Mouse (Mus musculus) granulocyte monocyte progenitor cell, adult 5-6 weeks (primary cell): ENCODE measurements around the gene Sh3bgrl2. TPM values are rescaled to one million over a fixed set of nuclear protein-coding genes. Genes with fewer than 3 reads are reported as not detected.

Experiments
- ATAC-seq: replicated peaks from 2 replicates; pipeline ENCODE4 v1.8.0; 2016; ENCODE audit warnings: mild to moderate bottlenecking, moderate TSS enrichment, inconsistent platforms; ENCODE audit not compliant: poor library complexity, severe bottlenecking
- total RNA-seq, 2 experiments: library from RNA; stranded (forward) in 1 of 2; stranded (reverse) in 1 of 2; fragments of 200-712, 200-1000 nt in 1 of 2; fragments of >200 nt in 1 of 2; fragmentation: Nextera tagmentation in 1 of 2; gene quantifications; 2 replicates each; pipeline ENCODE4 v1.2.3; 2014 to 2017

The Sh3bgrl2 gene
- total RNA-seq, 2 experiments from 2014 or later = not detected

DNA sequence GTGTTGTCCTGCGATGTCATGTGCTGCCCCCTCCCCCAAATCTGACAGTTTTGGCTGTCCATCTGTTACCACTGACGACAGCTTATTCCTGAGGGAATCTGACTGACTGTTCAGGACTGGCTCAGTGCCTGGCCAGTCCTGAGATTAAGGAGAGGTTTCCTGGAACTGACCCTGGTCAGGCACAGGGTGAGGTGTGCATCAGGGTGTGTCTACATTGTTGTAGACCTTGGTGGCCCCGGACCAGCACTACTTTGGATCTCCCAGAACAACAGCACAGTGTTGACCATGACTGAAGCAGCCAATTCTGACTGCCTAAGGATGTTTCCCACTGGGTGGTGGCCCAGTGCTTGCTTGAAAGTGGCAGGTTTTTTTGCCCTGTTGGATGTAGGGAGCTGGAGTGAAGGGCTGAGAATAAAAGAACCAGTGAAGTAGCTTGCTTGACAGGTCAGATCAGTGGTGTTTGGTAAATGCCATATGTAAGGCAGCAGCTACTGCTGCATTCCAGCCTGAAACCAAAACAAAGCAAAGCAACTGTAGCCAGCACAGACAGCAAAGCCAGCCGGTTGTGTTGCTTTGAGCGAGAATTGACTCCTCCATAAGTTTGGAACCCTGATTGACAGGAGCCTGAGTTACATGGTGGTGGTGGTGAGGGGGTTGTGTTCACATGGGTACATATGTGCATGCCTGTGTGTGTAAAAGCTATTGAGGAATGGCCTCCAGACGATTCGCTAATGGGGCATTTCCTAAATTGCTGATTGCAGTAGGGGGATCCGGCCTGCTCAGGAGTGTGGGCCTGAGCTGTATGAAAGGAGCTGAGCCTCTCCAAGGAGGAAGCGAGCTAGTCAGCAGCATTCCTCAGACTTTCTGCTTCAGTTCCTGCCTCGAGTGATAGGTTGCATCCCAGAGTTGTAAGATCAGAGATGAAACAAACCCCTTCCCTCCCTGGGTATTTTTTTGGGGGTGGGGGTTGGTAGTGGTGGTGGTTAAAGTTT lies 8.9 kb downstream of the Sh3bgrl2 start:
- ATAC-seq = no peak

DNA sequence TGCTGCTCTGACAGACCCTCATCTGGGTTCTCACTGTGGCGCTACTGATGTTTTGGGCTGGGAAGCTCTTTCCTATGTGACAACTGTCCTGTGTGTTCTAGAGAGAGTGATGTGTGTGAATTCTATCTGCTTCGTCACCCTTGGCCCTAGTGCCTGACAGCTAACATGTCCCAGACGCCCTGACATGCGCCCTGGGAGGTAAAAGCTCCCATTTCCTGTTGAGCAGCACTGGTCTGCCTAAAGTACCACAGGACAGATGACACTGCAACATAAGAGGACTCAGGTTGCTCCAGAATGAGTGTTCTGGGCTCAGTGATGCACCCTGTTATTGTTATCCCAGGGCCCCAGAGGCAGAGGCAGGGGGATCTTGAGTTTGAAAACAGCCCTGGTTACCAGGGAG lies 12.5 kb downstream of the Sh3bgrl2 start:
- no peak for ATAC-seq

DNA sequence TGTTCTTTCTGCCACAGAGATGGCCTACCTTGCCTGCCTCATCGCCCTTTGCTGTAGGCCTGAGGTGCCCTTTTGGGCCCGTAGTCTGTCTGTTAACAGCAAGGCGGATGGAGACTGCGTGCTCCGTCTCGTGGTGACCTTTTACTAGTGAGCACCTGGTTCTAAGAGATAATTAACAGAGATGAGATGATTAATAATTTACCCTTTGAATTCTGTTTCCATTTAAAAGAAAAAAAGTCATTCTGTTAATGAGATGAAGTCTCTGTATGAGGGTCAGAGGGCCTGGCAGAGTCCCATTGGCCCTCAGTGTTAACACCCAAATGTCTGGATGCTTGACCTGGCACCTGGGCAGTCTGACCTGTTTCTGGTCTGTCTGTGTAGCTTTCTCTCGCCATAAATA lies 14.8 kb downstream of the Sh3bgrl2 start:
- ATAC-seq = no peak

DNA sequence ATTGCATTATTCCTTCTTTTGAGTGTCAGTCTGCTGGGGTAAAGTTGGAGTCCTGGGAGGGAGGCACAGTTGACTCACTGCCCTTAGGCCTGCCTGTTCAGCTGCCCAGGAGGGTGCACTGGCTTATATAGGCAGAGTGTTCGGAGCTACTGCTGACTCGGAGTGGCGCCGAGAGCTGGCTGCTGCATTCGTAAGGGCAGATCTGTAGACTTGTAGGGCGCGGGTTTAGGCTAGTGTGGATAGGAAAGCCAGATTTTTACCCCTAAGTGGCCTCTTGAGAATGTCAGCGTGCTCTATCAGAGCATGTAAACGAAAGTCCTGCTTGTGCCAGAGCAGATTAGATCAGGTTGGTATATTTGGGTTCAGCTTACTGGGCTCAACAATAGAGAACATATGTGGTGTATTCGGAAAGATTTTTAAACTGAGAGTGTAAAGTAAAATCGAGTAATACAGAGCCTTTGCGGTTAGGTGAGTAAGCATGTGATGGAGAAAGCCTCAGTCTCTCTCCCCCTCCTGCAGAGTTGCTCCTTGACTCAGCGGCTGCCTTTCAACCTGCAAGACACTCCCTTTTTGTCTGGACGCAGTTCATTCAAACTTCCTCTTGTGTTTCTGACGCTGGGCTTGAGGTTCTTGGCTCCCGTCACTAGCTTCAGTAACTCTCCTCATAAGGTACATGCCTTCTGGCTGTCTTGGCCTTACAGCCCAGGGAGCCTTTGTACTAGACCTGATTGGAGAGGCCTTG lies 15.9 kb downstream of the Sh3bgrl2 start:
- ATAC-seq = peak; percentile 73

DNA sequence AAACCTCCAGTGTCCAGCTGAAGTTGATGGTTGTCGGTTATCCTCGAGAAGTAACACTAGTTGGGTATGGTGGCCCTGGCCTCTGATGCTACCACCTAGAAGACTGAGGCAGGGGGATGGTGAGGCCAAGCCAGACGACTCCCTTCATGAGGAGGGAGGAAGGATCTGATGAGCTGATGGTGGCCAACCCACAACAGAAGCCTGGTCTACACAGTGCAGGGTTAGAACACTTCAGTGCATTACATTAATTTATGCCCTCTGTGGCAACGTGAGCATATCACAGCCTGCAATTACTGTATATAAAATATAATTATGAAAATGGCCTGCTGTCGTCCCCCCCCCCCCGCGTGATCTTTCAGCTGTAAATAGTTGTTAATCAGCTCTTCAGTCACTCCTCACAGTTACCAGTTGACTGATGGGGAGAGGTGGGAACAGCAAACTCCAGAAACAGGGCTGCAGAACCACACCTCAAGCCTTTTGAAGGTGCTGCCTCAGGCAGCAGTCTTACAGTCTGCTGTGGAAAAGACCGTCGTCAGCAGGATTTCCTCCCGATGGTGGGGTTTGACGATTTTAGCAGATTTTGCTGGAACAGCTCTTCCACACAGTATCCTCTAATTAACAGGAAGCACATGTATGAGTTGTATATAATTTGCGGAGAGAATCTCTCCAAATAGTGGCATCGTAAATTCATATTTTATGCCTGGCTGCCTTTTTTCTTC lies 17.0 kb downstream of the Sh3bgrl2 start:
- ATAC-seq = no peak

DNA sequence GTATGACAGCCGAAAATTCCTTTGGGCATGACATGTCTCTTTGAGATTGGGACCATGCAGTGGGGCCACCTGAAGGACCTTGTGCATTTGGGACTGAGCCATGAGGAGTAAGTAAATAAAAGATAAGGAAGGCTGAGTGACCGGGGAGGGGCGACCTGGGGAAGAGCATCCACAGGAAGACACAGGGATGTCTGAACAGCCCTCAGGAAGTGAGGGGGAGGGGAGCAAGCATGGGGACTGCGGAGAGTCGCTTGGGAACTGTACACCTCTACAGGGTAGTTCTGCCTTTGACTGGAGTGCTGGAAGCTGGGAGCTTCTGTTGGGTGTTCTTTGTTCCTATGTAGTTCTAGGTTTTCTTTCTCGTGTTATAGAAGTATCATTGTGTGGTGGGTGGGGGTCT lies 18.0 kb downstream of the Sh3bgrl2 start:
- no peak for ATAC-seq

DNA sequence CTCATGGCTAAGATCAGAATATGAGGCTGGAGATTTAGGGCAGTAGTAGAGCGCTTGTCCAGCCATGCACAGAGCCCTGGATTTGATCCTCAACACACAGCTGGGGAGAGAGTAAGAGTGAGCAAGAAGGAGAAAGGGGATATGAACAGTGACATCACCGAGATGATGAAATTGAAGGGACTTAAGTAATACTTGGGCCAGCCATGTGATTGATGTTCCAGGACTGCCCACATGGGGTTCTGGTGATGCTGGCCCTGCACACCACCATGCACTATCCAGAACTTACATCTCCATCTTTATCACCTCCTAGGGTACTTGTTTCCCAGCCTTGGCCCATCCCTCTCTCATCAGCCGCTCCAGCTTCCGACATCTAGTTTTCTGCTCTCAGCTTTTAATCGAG lies 20.0 kb downstream of the Sh3bgrl2 start:
- ATAC-seq = peak; percentile 68

DNA sequence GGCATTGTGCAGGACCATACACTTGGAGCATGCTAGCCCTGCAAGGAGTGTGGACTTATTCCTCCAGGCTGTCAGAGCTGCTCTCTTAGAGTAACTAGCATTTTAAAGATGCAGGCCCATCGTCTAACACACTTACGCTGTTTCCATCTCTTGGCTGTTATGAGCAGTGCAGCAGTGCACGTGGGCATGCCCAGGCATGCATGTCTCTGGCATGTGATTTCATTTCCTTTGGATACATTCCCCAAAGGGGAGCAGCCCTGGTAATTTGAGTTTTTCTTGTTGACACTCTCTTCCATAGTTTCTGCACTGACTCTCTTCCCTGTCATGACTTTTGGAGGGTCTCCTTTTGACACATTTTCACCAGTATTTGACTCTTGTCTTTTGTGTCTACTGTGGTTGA lies 20.8 kb downstream of the Sh3bgrl2 start:
- no peak for ATAC-seq

DNA sequence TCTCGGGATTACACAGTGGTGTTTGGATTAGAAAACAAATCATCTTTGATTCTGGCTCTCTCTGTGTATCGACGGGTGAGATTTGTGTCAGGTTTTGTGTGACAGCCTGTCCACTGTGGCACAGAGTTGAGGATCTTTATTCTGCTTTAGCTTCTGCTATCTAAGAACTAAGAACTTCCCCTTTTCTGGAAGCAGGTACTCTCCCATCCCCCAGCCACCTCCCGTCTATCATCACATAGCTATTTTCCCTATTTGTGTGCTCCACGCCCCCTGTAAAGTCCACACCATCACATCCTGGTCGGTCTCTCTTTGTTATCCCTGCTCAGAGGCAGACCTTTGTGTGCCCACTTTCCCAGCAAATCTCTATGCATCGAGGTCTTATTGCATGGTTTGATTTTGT lies 21.8 kb downstream of the Sh3bgrl2 start:
- ATAC-seq = peak; percentile 57

DNA sequence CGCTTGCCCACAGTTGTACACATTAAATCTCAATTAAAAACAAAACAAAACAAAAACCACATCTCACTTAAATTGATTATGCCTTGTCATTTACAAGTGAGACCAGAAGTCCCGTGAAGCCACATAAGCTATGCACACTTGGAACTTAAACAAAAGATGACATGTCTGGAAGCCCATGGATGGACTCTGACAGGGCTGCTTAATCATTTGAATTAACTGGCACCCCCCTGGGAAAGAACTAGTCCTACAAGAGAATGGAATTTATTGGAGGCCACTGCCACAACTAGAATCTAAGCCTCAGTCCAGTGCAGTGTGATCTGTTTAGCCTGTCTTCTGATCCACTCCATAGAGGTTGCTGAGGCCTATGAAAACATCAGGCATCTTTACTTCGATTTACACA lies 23.2 kb downstream of the Sh3bgrl2 start:
- no peak for ATAC-seq

DNA sequence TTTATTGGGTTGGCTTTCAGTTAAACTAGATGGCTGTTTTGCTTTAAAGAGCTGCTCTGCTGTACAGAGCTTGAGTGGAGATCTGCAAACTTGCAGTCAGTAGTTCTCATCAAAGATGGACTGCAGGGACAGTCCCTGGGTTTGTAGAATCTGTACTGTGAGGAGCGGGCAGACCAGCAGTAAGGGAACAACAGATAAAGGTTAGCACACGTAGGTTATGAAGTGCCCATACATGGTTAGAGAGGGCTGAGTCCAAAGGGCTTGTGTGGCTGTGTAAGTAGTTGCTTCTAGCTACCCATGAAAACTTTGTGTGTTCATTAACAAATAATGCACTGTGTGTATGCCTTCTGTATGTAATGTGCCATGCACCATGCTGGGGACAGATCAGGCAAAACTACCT lies 24.2 kb downstream of the Sh3bgrl2 start:
- ATAC-seq = no peak

DNA sequence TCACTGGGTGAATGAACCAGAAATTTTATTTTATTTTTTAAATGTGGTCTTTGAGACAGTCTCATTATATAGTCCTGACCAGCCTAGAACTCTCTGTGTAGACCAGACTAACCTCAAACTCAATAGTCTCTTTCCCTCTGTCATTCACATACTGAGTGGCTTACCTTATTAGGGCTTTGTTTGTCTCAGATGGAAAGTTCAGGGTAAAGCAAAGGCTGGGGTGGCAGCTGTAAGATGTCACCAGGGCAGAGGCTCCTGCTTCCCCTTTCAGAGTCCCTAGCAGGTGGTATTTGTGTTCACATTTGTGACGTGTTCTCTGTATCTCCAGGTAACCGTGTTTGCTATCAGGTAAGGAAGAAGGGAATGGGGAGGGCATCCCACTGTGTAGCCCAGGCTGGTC lies 24.7 kb downstream of the Sh3bgrl2 start:
- no peak for ATAC-seq

DNA sequence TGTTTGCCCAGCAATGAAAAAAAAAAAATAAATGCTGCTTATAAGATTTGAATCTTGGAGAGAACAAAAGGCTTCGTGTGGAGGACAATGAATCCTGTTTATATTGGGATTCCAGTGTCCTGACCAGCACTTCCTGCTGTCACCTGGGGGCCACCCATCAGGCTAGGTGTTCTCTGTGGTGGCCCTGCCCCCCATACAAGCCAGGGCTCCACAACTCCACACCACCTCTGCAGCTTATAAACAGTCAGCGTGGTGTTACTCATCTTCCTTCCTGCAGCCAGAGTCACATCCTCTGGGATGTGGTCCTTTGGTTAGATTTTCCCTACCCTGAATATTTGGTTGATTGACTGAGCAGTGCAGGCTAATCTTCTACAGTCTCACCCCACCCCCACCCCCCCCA lies 25.5 kb downstream of the Sh3bgrl2 start:
- no peak for ATAC-seq

DNA sequence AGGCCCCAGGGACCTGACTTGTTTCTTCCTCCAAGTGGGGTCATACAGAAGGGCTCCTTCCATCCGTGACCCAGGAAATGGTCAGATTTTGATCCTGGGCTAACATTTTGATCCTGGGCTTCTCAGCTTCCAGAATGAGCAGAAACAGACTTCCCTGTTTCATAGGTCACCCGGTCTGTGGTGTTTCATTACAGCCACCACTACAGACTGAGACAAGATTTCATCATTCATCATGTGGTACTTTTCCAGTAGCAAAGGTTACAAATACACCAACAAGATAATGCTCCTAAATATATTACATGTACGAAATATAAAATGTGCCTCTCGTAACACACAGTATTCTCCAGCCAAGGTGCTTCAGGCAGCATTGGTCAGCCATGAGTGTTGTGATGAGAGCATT lies 27.3 kb downstream of the Sh3bgrl2 start:
- ATAC-seq = no peak

DNA sequence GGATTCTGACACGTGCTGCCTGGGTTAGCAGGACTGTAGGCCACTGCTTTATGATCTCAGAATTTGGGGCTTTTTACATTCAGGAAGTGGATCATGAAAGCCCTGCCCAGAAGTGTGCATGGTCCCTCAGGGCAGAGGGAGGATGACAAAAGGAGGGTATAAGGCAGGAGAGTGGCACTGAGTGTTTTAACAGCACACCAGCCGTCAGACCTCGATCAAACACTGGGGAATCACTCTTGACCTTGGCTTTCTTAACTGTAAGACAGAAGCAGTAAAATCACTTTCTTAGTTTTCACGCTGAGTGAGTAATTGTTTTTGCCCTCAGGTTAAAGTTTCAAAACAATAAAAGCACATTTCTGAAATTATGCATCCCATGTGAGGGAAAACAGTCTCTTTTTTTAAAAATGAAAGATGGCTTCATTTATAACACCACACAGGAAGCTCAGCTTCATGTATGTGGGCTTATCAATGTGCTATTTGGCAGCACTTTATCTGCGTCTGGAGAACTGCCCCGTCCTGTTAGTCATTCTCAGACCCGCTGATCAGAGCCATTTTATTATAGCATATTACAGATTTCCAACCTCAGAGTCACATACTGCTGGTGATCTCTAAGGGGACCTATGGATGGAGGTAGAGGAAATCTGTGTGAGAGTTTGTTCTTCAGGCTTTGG lies 28.0 kb downstream of the Sh3bgrl2 start:
- ATAC-seq = no peak

DNA sequence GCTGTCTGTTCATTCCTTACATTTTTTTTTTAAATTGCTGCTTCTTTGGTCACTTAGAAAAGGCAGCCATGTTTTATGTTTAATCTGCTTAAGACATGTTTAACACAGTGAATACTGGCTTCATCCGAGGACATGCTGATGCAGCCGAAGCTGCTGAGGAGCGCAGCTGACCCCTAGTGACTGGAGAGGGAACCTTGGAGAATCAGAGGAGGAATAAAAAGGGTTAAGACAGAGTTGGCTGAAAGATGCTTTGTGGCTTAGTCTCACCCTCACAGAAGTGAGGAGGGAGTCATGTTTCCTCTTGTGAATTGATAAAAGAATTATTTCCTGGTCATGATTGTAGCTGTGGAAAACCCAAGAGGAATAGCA lies 28.5 kb downstream of the Sh3bgrl2 start:
- ATAC-seq = peak; percentile 54; the same call in 1 of the 2 replicates

DNA sequence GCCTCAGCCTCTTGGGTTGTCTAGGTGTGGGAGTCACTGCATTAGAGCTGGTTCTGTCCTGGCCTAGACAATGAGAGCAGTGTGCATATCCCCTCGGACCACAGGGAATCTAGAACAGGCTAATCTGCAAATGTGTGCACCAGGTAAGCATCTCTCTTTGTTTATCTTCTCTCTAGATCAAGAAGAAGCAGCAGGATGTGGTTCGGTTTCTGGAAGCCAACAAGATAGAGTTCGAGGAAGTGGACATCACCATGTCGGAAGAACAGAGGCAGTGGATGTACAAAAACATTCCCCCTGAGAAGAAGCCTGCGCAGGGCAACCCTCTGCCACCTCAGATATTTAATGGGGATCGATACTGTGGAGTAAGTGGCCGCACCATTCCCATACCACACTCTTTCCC lies 29.1 kb downstream of the Sh3bgrl2 start:
- no peak for ATAC-seq

DNA sequence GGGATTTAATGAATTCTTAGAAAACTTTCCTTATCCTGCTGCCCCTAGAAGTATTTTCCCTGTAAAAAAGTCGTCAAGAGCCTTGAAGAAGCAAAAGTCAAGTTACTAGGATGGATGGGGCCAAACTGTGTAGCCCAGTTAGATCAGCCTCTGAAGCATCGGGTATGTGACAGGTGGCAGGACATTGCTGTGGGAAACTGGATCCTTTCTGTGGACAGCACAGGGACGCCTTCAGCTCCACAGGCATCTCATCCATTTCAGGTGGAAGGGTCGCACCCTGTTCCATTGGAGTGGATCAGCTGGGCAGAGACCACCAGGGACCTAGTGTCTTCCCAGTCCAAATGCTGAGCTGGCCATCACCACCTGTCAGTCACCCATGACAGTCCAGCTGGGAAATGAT lies 30.9 kb downstream of the Sh3bgrl2 start:
- no peak for ATAC-seq

DNA sequence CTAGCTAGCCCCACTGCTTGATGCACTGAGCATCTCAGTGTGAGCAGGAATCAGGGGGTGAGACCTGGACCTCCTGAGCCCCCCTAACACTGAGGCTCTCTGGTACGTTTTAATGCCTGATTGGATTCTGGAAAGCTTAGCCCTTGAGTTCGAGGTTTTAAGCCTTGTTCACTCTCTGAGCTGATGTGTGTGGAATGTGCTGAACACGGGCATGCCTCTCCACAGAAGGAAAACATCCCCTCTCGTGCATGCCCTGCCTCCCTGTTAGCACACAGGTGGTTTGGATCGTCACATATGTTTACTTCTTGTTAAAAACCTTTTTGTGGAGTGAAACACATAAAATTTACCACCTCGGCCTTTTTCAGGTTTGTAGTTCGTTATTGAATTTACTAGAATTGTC lies 34.6 kb downstream of the Sh3bgrl2 start:
- no peak for ATAC-seq

DNA sequence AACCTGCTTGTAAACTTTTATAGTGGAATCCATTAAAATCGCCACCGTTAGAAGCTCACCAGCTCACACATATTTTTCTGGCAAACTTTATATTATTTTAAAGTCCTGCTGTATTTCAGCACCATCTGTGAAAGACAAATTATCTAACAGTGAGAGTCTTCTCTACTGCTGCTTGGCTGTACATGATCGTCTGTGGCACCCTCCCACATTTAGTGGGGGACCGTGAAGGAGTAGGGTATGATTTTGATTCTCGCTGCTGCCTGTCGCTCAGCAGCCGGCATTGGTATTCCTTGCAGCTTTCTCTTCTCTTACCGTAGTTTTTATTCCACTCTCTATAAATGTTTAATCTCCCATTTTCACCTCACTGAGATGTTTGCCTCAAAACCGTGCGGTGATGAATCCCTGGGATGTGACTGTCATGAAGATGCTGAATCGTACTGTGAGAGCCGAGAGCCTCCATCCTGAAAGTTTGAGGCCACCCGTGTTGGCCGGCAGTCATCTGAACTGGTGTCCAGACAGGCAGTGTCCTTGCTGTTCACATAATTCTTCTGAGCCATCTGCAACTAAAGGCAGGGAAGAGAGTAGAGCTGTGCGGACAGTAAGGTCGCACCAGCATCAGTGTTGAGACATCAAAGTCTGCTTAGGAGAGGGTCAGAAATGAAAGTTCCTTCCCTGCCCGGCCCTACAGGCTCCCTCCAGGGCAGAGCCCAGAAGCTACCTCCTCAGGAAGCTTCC lies 38.4 kb downstream of the Sh3bgrl2 start:
- no peak for ATAC-seq
